Mouse (Mus musculus) hindbrain, postnatal 0 days (tissue): ENCODE data around the gene Kctd15. TPM values are rescaled to one million over a fixed set of nuclear protein-coding genes. Genes with fewer than 3 reads are reported as not detected.

ENCODE experiments used
- ATAC-seq: fragments of 200-750 bp; cut with Nextera tagmentation; 2 replicates; pipeline ENCODE4 v1.8.0; 2017; ENCODE audit warnings: mild to moderate bottlenecking, moderate TSS enrichment, moderate library complexity
- DNase-seq: peaks from one replicate; pipeline ENCODE4 v3.0.0-alpha.2; 2015; ENCODE audit warnings: low spot score
- H3K27ac ChIP-seq: fragments of 300-500 bp; sonication (generic); 2 replicates; pipeline ENCODE4 v1.5.1; 2014; ENCODE audit warnings: mild to moderate bottlenecking
- H3K27me3 ChIP-seq: fragments of 300-500 bp; sonication (generic); 2 replicates; pipeline ENCODE4 v1.6.1; 2014; ENCODE audit warnings: low read length, mixed read lengths; ENCODE audit not compliant: insufficient read depth
- H3K36me3 ChIP-seq: fragments of 300-500 bp; sonication (generic); 2 replicates; pipeline ENCODE4 v1.6.1; 2014; ENCODE audit warnings: low read length, mixed read lengths; ENCODE audit not compliant: insufficient read depth
- H3K4me1 ChIP-seq: fragments of 300-500 bp; sonication (generic); 2 replicates; pipeline ENCODE4 v1.6.1; 2014; ENCODE audit warnings: antibody characterized with exemption, low read length, mixed read lengths; ENCODE audit not compliant: insufficient read depth
- H3K4me2 ChIP-seq: fragments of 300-500 bp; sonication (generic); 2 replicates; pipeline ENCODE4 v1.6.1; 2014; ENCODE audit warnings: low read depth, mild to moderate bottlenecking, low read length, moderate library complexity, mixed read lengths
- H3K4me3 ChIP-seq: fragments of 300-500 bp; sonication (generic); 2 replicates; pipeline ENCODE4 v1.5.1; 2014; ENCODE audit warnings: low read length
- H3K9ac ChIP-seq: fragments of 300-500 bp; sonication (generic); replicated peaks from 2 replicates; pipeline ENCODE4 v1.6.1; 2014; ENCODE audit warnings: mild to moderate bottlenecking, low read length, moderate library complexity, mixed read lengths
- H3K9me3 ChIP-seq: fragments of 300-500 bp; sonication (generic); 2 replicates; pipeline ENCODE4 v1.6.1; 2016; ENCODE audit warnings: low read length, mixed read lengths
- CTCF ChIP-seq: IDR thresholded peaks from 2 replicates; pipeline ENCODE4 v1.5.1; 2016; ENCODE audit warnings: antibody characterized with exemption, control low read depth, low read depth
- WGBS: fragments of 180-500 bp; shearing (Covaris S2); extraction: QIAGEN DNeasy Blood & Tissue Kit; methylation state at CpG from one replicate; pipeline ENCODE4 v1.1.7; 2014; 5-methylcytosine and 5-hydroxymethylcytosine counted together
- polyA plus RNA-seq: library from polyadenylated mRNA; unstranded; fragments of >200 nt; fragmentation: Nextera tagmentation; extraction: Ambion mirVana; gene quantifications from 2 replicates; pipeline ENCODE4 v1.2.1, GENCODE M21; 2015
- total RNA-seq: library from RNA; depleted of rRNA; stranded (reverse); fragments of >200 nt; gene quantifications from 2 replicates; pipeline ENCODE4 v1.2.3, GENCODE M21; 2014

Kctd15 gene
- total and polyA plus RNA-seq, 2 experiments from 2014 or later = 12.6 to 59.7 TPM

DNA sequence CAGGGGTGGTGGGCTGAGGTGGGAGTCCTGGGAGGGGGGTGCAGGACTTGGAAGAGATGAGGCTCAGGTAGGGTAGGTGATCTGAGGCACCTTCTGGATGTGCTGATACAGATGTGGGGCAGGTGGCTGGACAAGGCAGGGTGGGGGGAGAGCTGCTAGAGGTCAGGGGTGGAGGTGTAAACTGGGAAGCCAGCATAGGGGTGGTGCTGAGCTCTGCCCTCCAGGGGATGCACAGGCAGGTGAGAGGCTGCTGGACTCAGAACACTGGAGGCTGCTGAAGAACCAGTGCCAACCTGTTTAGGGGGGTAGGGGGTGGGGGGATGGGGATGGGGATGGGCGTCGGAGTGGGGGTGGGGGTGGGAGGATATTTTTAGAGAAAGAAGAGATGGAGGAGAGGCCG lies 14.2 kb upstream of the Kctd15 start:
- Histone ChIP-seq H3K4me3 (no peak overlapping the region), H3K9ac (no peak overlapping the region), H3K4me1 (no peaks in the 10 kb centered on the region), H3K36me3 (no peaks in the 10 kb centered on the region), H3K9me3 (no peaks in the 10 kb centered on the region), H3K27ac (no peak overlapping the region), H3K27me3 (peaks cover 21% of the 10 kb centered on the region), H3K4me2 (no peak overlapping the region)
- no peak for TF ChIP-seq CTCF
- DNase-seq (no peak), ATAC-seq (no peak)
- WGBS = 92% methylated on average over 3 of the region's 3 CpGs

DNA sequence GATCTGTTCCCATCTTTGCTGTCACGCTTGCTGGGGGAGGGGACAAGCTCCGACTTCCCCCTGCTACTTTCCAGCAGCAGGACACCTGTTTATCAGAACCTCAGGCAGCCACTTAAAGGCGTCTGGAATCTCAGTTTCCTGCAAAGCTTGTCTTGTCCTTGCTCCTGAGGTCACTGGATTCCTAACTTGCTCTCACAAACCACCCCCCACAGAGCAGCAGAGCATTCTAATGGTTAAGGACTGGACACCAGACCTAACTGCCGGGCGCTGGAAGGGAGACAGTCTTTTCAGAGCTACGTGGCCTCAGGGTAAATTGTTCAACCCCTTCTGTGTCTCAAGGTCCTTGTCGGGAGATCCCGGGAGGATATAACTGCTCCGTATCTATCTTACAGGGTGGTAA lies 12.8 kb upstream of the Kctd15 start:
- no peaks in the 10 kb centered on the region for H3K4me1 ChIP-seq

DNA sequence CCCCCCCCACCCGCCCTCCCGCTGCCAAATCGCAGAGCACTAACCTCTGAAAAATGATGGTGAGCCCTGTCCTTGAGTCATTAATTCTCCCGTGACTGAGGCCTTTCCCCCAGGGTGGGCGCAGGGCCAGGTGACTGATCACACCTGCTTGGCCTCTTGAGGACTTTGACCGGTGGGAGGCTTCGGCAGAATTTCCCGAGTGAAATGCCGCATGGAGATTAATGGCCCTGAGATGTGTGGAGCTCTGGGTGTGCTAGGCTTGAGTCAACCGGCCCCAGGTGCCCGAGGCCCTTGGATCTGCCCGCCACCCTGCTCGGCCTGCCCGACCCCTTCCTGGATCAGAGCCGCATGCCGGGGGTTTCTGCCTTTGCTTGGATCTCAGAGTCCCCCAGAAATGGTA lies 11.3 kb upstream of the Kctd15 start:
- DNase-seq = no peak
- no peaks in the 10 kb centered on the region for H3K4me1 ChIP-seq
- H3K27ac ChIP-seq = no peak overlapping the region
- no peak overlapping the region for H3K4me2 ChIP-seq
- WGBS = 74% methylated on average over 16 of the region's 16 CpGs
- no peak for TF ChIP-seq CTCF
- H3K36me3 ChIP-seq = no peaks in the 10 kb centered on the region
- no peaks in the 10 kb centered on the region for H3K27me3 ChIP-seq
- H3K4me3 ChIP-seq = no peak overlapping the region
- H3K9ac ChIP-seq = no peak overlapping the region
- no peak for ATAC-seq
- H3K9me3 ChIP-seq = no peaks in the 10 kb centered on the region

More for the DNA sequence above, 12.8 kb upstream of the Kctd15 start:
- H3K9me3 ChIP-seq = no peaks in the 10 kb centered on the region
- no peak overlapping the region for H3K4me2 ChIP-seq
- DNase-seq (no peak), ATAC-seq (no peak)
- no peak for TF ChIP-seq CTCF
- no peak overlapping the region for H3K27ac ChIP-seq
- no peaks in the 10 kb centered on the region for H3K36me3 ChIP-seq
- no peak overlapping the region for H3K4me3 ChIP-seq
- no peak overlapping the region for H3K9ac ChIP-seq
- H3K27me3 ChIP-seq = peaks cover 7% of the 10 kb centered on the region
- 27% methylated on average over 9 of the region's 9 CpGs for WGBS

DNA sequence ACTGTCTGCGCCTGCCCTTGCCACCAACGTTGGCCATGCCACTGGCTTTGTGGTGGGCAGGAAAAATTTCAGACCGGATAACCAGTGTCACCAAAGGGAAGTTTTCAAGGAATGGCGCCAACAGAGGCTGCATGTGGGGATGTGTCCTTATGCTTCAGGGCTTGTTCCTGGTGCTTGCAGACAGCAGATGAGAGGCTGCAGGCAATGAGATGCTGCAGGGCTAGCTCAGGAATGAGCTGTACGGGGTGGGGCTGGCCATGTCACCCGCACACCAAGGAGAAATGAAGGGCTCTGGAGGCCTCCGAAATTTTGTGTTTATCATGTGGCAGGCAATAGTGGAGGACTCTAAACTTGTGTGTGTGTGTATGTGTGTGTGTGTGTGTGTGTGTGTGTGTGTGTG lies 6.6 kb upstream of the Kctd15 start:
- no peaks in the 10 kb centered on the region for H3K27me3 ChIP-seq
- 36% methylated on average over 7 of the region's 7 CpGs for WGBS
- H3K4me3 ChIP-seq = no peak overlapping the region
- DNase-seq (no peak), ATAC-seq (no peak)
- no peak overlapping the region for H3K9ac ChIP-seq
- TF ChIP-seq CTCF = no peak
- no peak overlapping the region for H3K27ac ChIP-seq
- no peaks in the 10 kb centered on the region for H3K4me1 ChIP-seq
- no peaks in the 10 kb centered on the region for H3K9me3 ChIP-seq
- no peak overlapping the region for H3K4me2 ChIP-seq
- no peaks in the 10 kb centered on the region for H3K36me3 ChIP-seq

DNA sequence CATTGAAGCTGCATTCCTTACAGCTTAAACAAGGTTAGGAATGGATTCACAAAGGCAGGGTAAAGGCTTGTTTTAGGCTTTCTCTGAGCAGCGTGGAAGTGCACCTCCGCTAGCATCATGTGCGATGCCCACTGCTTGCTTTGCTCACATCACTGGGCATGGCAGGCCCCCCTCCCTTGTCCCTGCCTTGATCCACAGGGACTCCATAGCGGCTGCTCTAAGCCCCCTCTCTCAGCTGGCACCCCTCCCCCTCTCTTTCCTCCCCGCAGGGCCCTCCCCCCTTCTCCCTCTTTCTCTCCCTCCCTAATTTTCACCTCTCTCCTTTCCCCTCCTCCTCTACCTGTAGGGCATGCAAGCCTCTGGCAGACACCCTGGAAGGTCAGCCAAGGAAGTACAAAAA lies 5.7 kb upstream of the Kctd15 start:
- H3K4me2 ChIP-seq = no peak overlapping the region
- H3K27me3 ChIP-seq = no peaks in the 10 kb centered on the region
- H3K4me3 ChIP-seq = no peak overlapping the region
- no peaks in the 10 kb centered on the region for H3K36me3 ChIP-seq
- H3K4me1 ChIP-seq = no peaks in the 10 kb centered on the region
- 15% methylated on average over 5 of the region's 5 CpGs for WGBS
- H3K9me3 ChIP-seq = no peaks in the 10 kb centered on the region
- DNase-seq (no peak), ATAC-seq (no peak)
- no peak overlapping the region for H3K27ac ChIP-seq
- no peak overlapping the region for H3K9ac ChIP-seq
- no peak for TF ChIP-seq CTCF

DNA sequence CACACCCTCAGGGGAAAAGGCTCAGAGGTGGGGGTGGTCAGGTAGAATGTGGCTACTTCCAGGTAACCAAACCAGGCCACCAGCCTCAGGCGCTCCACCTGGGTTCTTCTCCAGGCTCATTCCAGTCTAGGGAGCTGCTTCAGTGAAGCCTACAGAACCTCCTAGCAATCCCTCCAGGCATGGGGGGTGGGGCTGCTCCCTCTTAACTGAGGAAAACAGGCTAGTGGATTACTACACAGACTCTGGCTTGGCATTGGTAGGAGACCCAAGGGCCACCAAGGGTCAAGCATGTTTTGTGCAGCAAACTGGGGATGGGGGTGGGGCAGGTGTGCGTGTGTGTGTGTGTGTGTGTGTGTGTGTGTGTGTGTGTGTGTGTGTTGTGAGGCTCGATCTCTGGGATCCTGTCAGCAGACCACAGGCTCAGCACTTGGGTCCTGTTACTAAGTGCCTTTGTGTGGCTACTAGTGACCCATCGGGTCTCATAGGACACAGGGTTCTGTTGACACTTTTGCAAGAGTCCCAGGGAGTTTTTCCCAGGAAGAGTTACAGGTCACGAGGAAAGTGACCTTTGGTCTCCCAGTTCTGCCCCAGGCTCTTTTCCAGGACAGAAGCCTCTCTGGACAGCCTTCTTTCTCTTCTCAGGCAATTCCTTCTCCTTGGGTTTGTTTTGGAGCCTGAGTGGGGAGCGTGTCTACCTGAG lies 3.0 kb upstream of the Kctd15 start:
- 83% methylated on average over 6 of the region's 6 CpGs for WGBS
- Histone ChIP-seq H3K9me3 (no peaks in the 10 kb centered on the region), H3K4me3 (no peak overlapping the region), H3K27ac (no peak overlapping the region), H3K9ac (no peak overlapping the region), H3K27me3 (no peaks in the 10 kb centered on the region), H3K4me2 (no peak overlapping the region), H3K36me3 (no peaks in the 10 kb centered on the region), H3K4me1 (no peaks in the 10 kb centered on the region)
- no peak for TF ChIP-seq CTCF
- ATAC-seq (no peak), DNase-seq (no peak)

DNA sequence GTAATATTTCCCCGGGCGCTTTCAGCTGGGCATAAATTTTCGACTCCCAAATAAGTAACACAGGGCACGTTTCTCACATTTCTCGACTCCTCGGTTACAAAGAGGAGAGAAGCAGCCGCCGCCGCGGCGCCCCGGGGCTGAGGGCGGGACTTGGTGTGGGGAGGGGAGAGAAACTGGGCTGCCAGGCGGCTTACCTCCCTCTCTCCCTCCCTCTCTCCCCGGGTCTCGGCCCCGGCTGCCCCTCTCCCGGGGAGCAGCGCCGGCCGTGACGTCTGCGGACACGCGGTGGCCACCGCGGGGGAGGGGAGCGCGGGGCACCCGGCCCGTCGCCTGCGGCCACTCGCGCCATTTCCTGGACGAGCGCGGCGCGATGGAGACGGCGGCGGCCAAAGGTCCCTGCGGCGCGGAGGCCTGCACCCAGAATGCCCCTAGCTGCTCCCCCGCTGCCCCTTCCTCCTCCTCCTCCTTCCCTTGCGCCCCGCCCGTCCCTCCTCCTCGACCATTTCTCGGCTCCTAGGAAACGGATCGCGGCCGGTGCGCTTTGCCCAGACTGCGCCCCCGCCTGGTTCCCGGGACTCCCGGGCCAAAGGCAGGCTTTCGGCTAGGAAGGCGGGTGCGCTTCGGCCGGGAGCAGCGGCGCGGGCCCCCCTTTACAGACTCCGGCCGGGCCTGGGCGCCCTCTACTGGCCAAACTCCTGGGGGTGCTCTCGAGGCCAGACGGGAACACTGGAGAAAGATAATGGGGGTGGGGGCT lies 1.3 kb downstream of the Kctd15 start:
- ATAC-seq (peak; percentile 83), DNase-seq (peak; percentile 96)
- TF ChIP-seq CTCF = peak; percentile 82
- Histone ChIP-seq H3K9ac (peak overlapping the region; percentile 94), H3K9me3 (no peaks in the 10 kb centered on the region), H3K27ac (peak overlapping the region; percentile 98), H3K4me2 (peak overlapping the region; percentile 74), H3K27me3 (no peaks in the 10 kb centered on the region), H3K4me3 (peak overlapping the region; percentile 83), H3K36me3 (no peaks in the 10 kb centered on the region), H3K4me1 (no peaks in the 10 kb centered on the region)
- under 1% methylated on average over 45 of the region's 74 CpGs for WGBS
